Mouse (Mus musculus) spleen, postnatal 14 days (tissue): ENCODE measurements around the gene Zmiz1.

Source experiments
- DNase-seq, 2 experiments: peaks; one replicate each; pipeline ENCODE4 v3.0.0; 2021 to 2022; ENCODE audit warnings: low spot score in 2 of 2

Gene Zmiz1

GRCm38 (mm10) chr14:25489336-25490078, 30.5 kb downstream of the Zmiz1 start:
- DNase-seq = no peak

GRCm38 (mm10) chr14:25491961-25492360, 33.0 kb downstream of the Zmiz1 start:
- no peak for DNase-seq

GRCm38 (mm10) chr14:25492567-25493279, 33.7 kb downstream of the Zmiz1 start:
- DNase-seq = no peak

GRCm38 (mm10) chr14:25493301-25494241, 34.6 kb downstream of the Zmiz1 start:
- no peak for DNase-seq

- DNase-seq = no peak
Observed at GRCm38 (mm10) chr14:25494778-25495177, 35.8 kb downstream of the Zmiz1 start.

GRCm38 (mm10) chr14:25496116-25496515, 37.1 kb downstream of the Zmiz1 start:
- DNase-seq = no peak

- DNase-seq = no peak
Observed at GRCm38 (mm10) chr14:25496989-25497388, 38.0 kb downstream of the Zmiz1 start.

- DNase-seq = no peak
Observed at GRCm38 (mm10) chr14:25497596-25497995, 38.6 kb downstream of the Zmiz1 start.

- no peak for DNase-seq
Observed at GRCm38 (mm10) chr14:25498367-25498766, 39.4 kb downstream of the Zmiz1 start.

- no peak for DNase-seq
Observed at GRCm38 (mm10) chr14:25499526-25499925, 40.5 kb downstream of the Zmiz1 start.

GRCm38 (mm10) chr14:25500511-25501120, 41.6 kb downstream of the Zmiz1 start:
- no peak for DNase-seq

- no peak for DNase-seq
Observed at GRCm38 (mm10) chr14:25501481-25501880, 42.5 kb downstream of the Zmiz1 start.

- DNase-seq = no peak
Observed at GRCm38 (mm10) chr14:25502355-25502754, 43.4 kb downstream of the Zmiz1 start.

- no peak for DNase-seq
Observed at GRCm38 (mm10) chr14:25504241-25504640, 45.3 kb downstream of the Zmiz1 start.

GRCm38 (mm10) chr14:25505201-25505671, 46.3 kb downstream of the Zmiz1 start:
- DNase-seq = no peak

GRCm38 (mm10) chr14:25508111-25508756, 49.2 kb downstream of the Zmiz1 start:
- no peak for DNase-seq

GRCm38 (mm10) chr14:25508757-25509139, 49.8 kb downstream of the Zmiz1 start:
- no peak for DNase-seq

- no peak for DNase-seq
Observed at GRCm38 (mm10) chr14:25509450-25510129, 50.6 kb downstream of the Zmiz1 start.

GRCm38 (mm10) chr14:25510362-25510761, 51.4 kb downstream of the Zmiz1 start:
- DNase-seq = no peak

GRCm38 (mm10) chr14:25510987-25511386, 52.0 kb downstream of the Zmiz1 start:
- no peak for DNase-seq
